Mouse (Mus musculus): ENCODE results near the gene Kcnip3. TPM values are rescaled to one million over a fixed set of nuclear protein-coding genes. Genes with fewer than 3 reads are reported as not detected.
A peak's percentile ranks its signal among the peaks of the same experiment; 100 is the strongest.

Kcnip3 gene
- total and polyA plus RNA-seq, 2 experiments from 2014 or later = 13.8 to 39.0 TPM

- 70% methylated on average over 3 of the region's 3 CpGs for WGBS
- no peaks in the 10 kb centered on the region for H3K9me3 ChIP-seq (ENCODE audit: low read length)
- no peak for ATAC-seq
These were observed 8.5 kb upstream of the Kcnip3 start for GRCm38 (mm10) chr2:127530418-127530817.

GRCm38 (mm10) chr2:127525004-127525775, 3.3 kb upstream of the Kcnip3 start:
- Histone ChIP-seq H3K27me3 (ENCODE audit: insufficient read depth, low read length) (no peaks in the 10 kb centered on the region; the same call in 1 of the 2 replicates), H3K9me3 (ENCODE audit: low read length) (no peaks in the 10 kb centered on the region), H3K4me1 (ENCODE audit: insufficient read depth, low read length) (peaks cover 9% of the 10 kb centered on the region), H3K9ac (replicated peaks; ENCODE audit: low read length) (no peak overlapping the region), H3K36me3 (ENCODE audit: insufficient read depth, low read length) (no peaks in the 10 kb centered on the region), H3K4me3 (ENCODE audit: low read length) (no peak overlapping the region), H3K4me2 (ENCODE audit: low read depth, low read length) (no peak overlapping the region), H3K27ac (no peak overlapping the region)
- no peak for ATAC-seq
- TF ChIP-seq CTCF (IDR thresholded peaks at IDR 0.05; ENCODE audit: low read depth) = no peak
- WGBS = 93% methylated on average over 3 of the region's 3 CpGs
- no peak for DNase-seq (ENCODE audit: low spot score)

More at GRCm38 (mm10) chr2:127530418-127530817, 8.5 kb upstream of the Kcnip3 start:
- TF ChIP-seq CTCF (IDR thresholded peaks at IDR 0.05; ENCODE audit: low read depth) = no peak
- Histone ChIP-seq H3K4me3 (ENCODE audit: low read length) (no peak overlapping the region), H3K36me3 (ENCODE audit: insufficient read depth, low read length) (no peaks in the 10 kb centered on the region), H3K27me3 (ENCODE audit: insufficient read depth, low read length) (no peaks in the 10 kb centered on the region; the same call in none of the 2 replicates), H3K4me1 (ENCODE audit: insufficient read depth, low read length) (no peaks in the 10 kb centered on the region), H3K9ac (replicated peaks; ENCODE audit: low read length) (no peak overlapping the region), H3K4me2 (ENCODE audit: low read depth, low read length) (no peak overlapping the region), H3K27ac (no peak overlapping the region)
- no peak for DNase-seq (ENCODE audit: low spot score)

DNA sequence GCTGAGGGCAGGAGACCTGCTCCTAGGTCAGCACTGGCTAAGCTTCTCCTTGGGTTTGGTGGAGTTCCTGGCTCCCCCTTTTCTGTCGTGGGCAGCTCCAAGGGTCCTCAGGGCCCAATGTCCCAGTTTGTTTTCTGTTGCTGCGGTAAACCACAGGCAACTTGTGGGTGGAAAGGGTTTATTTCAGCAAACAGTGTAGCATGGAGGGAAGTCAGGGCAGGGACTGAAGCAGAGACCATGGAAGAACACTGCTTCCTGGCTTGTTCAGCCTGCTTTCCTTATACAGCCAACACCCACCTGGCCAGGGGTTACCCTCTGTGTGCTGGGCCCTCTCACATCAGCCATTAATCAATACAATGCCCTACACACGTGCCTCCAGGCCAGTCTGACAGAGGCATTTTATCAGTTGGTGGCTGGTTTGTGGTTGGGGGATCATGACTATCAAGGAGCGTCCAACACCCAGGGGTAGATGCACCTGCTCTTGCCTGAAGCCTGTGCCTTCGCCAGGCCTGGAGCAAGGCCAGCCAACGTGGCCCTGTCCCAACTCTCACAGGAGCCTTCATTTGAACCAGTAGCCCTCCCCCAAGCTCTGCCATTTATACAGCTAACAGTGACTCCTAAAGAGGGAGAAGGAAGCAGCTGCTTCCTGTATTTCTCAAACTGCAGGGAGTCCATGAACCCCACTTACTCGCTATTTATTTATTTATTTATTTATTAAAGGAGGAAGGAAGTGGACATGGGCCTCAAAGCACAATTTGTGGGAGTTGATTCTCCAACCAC, 2.2 kb upstream of the Kcnip3 start:
- H3K4me2 ChIP-seq (ENCODE audit: low read depth, low read length) = no peak overlapping the region
- H3K9ac ChIP-seq (replicated peaks; ENCODE audit: low read length) = no peak overlapping the region
- WGBS = 41% methylated on average over 7 of the region's 7 CpGs
- no peak for TF ChIP-seq CTCF (IDR thresholded peaks at IDR 0.05; ENCODE audit: low read depth)
- peaks cover 14% of the 10 kb centered on the region for H3K4me1 ChIP-seq (ENCODE audit: insufficient read depth, low read length)
- peak; percentile 40 for DNase-seq (ENCODE audit: low spot score)
- no peaks in the 10 kb centered on the region for H3K9me3 ChIP-seq (ENCODE audit: low read length)
- H3K27me3 ChIP-seq (ENCODE audit: insufficient read depth, low read length) = no peaks in the 10 kb centered on the region; the same call in 1 of the 2 replicates
- peak overlapping the region; percentile 70; the same call in 1 of the 2 replicates for H3K27ac ChIP-seq
- no peaks in the 10 kb centered on the region for H3K36me3 ChIP-seq (ENCODE audit: insufficient read depth, low read length)
- no peak for ATAC-seq
- H3K4me3 ChIP-seq (ENCODE audit: low read length) = no peak overlapping the region

DNA sequence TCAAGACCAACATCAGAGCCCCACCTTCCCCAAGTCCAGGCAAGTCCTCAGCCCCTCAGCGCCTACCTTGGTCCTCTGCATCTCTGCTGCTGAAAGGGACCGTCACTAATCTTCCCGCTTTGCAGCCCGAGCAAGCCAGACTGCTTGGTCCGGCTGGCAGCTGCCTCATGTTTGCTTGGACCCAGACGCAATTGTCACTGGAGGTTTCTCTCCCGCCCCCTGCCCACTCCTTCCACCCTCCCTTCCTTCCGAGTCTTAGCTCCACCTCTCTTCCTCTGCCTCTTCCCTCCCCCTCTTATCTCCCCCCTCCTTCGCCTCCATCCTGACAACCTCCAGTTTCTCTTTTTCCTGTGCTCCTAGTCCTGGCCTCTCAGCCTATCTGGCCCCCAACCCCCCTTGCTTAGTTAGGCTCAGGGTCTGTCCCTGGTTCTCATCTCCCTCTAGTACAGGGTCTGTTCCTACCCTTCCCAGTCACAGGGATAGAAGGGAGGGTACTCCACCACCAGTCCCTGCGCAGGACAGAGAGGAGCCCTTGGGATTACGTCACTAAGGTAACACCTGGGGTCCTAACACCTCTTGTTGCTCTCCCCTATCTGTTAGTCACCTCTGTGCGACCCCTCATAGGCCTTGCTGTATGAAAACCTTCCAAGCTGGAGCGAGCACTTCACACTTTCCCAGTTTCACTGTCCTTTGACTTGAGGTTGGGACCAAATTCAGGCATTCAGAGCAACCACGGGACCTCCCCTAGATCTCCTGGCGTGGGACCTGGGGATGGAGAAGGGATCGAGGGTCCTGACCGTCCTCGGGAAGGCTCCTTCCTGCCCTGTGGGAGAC, 505 bp downstream of the Kcnip3 start:
- Histone ChIP-seq H3K4me3 (ENCODE audit: low read length) (peak overlapping the region; percentile 43), H3K36me3 (ENCODE audit: insufficient read depth, low read length) (no peaks in the 10 kb centered on the region), H3K9ac (replicated peaks; ENCODE audit: low read length) (peak overlapping the region; percentile 56), H3K4me2 (ENCODE audit: low read depth, low read length) (peak overlapping the region; percentile 78), H3K27me3 (ENCODE audit: insufficient read depth, low read length) (no peaks in the 10 kb centered on the region), H3K4me1 (ENCODE audit: insufficient read depth, low read length) (peaks cover 23% of the 10 kb centered on the region), H3K27ac (peak overlapping the region; percentile 70), H3K9me3 (ENCODE audit: low read length) (no peaks in the 10 kb centered on the region)
- WGBS = 4% methylated on average over 18 of the region's 18 CpGs
- DNase-seq (ENCODE audit: low spot score) (peak; percentile 84), ATAC-seq (peak; percentile 78)
- TF ChIP-seq CTCF (IDR thresholded peaks at IDR 0.05; ENCODE audit: low read depth) = no peak

- no peaks in the 10 kb centered on the region for H3K36me3 ChIP-seq (ENCODE audit: insufficient read depth, low read length)
- no peaks in the 10 kb centered on the region for H3K27me3 ChIP-seq (ENCODE audit: insufficient read depth, low read length)
- H3K4me3 ChIP-seq (ENCODE audit: low read length) = peak overlapping the region; percentile 43
- peak overlapping the region; percentile 22; the same call in 1 of the 2 replicates for H3K9ac ChIP-seq (replicated peaks; ENCODE audit: low read length)
- TF ChIP-seq CTCF (IDR thresholded peaks at IDR 0.05; ENCODE audit: low read depth) = no peak
- H3K27ac ChIP-seq = no peak overlapping the region; the same call in 1 of the 2 replicates
- DNase-seq (ENCODE audit: low spot score) (no peak), ATAC-seq (no peak)
- peaks cover 23% of the 10 kb centered on the region for H3K4me1 ChIP-seq (ENCODE audit: insufficient read depth, low read length)
- no peaks in the 10 kb centered on the region for H3K9me3 ChIP-seq (ENCODE audit: low read length)
- H3K4me2 ChIP-seq (ENCODE audit: low read depth, low read length) = peak overlapping the region; percentile 78
These were observed 1.8 kb downstream of the Kcnip3 start for GRCm38 (mm10) chr2:127520123-127520522.

- Histone ChIP-seq H3K4me1 (ENCODE audit: insufficient read depth, low read length) (peaks cover 23% of the 10 kb centered on the region), H3K4me2 (ENCODE audit: low read depth, low read length) (peak overlapping the region; percentile 78), H3K27ac (peak overlapping the region; percentile 34; the same call in 1 of the 2 replicates), H3K27me3 (ENCODE audit: insufficient read depth, low read length) (no peaks in the 10 kb centered on the region), H3K36me3 (ENCODE audit: insufficient read depth, low read length) (no peaks in the 10 kb centered on the region), H3K4me3 (ENCODE audit: low read length) (no peak overlapping the region), H3K9me3 (ENCODE audit: low read length) (no peaks in the 10 kb centered on the region), H3K9ac (replicated peaks; ENCODE audit: low read length) (no peak overlapping the region)
- no peak for ATAC-seq
- no peak for TF ChIP-seq CTCF (IDR thresholded peaks at IDR 0.05; ENCODE audit: low read depth)
- DNase-seq (ENCODE audit: low spot score) = no peak
- 81% methylated on average over 5 of the region's 5 CpGs for WGBS
These were observed 2.6 kb downstream of the Kcnip3 start for GRCm38 (mm10) chr2:127519308-127519707.

Measured in hindbrain, postnatal 0 days (tissue).